In the genomic region with DNA sequence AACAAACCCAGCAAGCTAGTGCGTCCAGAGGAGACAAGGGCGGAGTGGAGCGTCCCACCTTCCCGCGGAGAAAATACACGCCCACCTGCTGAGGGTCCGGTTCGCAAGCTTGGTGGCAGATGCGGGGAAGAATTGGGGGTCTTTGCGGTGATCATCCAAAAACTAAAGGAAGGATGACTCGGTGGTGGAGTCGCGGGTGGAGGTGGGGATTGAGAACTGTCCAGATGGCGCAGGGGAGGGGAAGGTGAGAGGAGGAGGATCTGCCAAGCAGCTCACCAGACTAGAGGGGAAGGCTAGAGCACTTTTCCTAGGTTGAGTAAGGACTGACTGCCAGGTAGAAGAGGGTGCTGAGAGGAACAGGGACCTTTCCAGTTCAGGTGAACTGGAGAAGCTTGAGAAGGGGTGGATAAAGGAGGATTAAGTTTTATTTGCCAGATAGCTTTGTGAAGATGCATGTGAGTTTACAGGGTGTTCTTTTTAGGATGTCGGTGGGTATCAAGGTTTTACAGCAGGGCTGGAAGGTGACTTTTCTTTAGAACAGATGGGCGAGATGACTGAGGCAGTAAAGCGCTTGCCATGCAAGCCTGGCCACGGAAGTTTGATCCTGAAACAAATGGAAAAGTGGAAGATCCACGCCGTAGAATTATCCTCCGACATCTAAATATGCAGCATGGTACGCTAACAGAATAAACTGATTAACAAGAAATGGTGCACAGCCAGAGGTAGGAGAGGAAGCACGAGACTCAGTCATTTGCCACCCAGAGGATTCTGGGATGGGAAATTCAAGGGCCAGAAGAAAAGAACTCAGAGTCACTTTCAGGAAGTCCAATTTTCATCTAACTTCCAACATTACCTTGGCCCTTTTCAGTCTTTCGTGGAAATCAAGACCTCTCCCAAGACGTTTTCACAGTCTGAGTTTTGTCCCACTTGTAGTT, we compare ENCODE assay signal across 8 mouse cellular contexts. TPM values are rescaled to one million over a fixed set of nuclear protein-coding genes. Genes with fewer than 3 reads are reported as not detected.
DNase-seq lines count a peak whose midpoint lies in the region; ATAC-seq and TF ChIP-seq lines count a peak whose summit lies in the region.

No protein-coding gene starts in this region.

- no peaks in the 10 kb centered on the region for H3K36me3 ChIP-seq in forebrain, embryonic 14.5 days (ENCODE audit: control insufficient read depth, insufficient read depth, low read length)
- H3K36me3 ChIP-seq in kidney, embryonic 15.5 days = no peaks in the 10 kb centered on the region
- H3K36me3 ChIP-seq in midbrain, embryonic 10.5 days = no peaks in the 10 kb centered on the region

- H3K9me3 ChIP-seq in forebrain, embryonic 14.5 days (replicated peaks; ENCODE audit: control insufficient read depth, low read length) = no peaks in the 10 kb centered on the region
- no peaks in the 10 kb centered on the region for H3K9me3 ChIP-seq in kidney, embryonic 15.5 days (replicated peaks)
- no peaks in the 10 kb centered on the region for H3K9me3 ChIP-seq in midbrain, embryonic 10.5 days (replicated peaks)

- peak overlapping the region; percentile 70 for H3K9ac ChIP-seq in forebrain, embryonic 14.5 days (ENCODE audit: low read length)
- H3K9ac ChIP-seq in kidney, embryonic 15.5 days = peak overlapping the region; percentile 66

- peak overlapping the region; percentile 99 for H3K27ac ChIP-seq in bone marrow, adult 2 months (ENCODE audit: control insufficient read depth, insufficient read depth, low read depth, low read length, poor library complexity)
- H3K27ac ChIP-seq in forebrain, embryonic 14.5 days (ENCODE audit: low read depth, low read length) = peak overlapping the region; percentile 83
- H3K27ac ChIP-seq in kidney, embryonic 15.5 days = peak overlapping the region; percentile 99
- peak overlapping the region; percentile 86 for H3K27ac ChIP-seq in midbrain, embryonic 10.5 days (replicated peaks)

- H3K4me3 ChIP-seq in bone marrow, adult 2 months (replicated peaks; ENCODE audit: control insufficient read depth, low read depth, low read length) = peak overlapping the region; percentile 39
- peak overlapping the region; percentile 52 for H3K4me3 ChIP-seq in forebrain, embryonic 14.5 days (ENCODE audit: low read depth, low read length)
- H3K4me3 ChIP-seq in kidney, embryonic 15.5 days (replicated peaks) = peak overlapping the region; percentile 67
- H3K4me3 ChIP-seq in midbrain, embryonic 10.5 days = peak overlapping the region; percentile 68

- peak overlapping the region; percentile 97 for H3K4me2 ChIP-seq in forebrain, embryonic 14.5 days (ENCODE audit: low read length)
- peak overlapping the region; percentile 96 for H3K4me2 ChIP-seq in kidney, embryonic 15.5 days

- H3K4me1 ChIP-seq in bone marrow, adult 2 months (ENCODE audit: control insufficient read depth, insufficient read depth, low read length) = peaks cover 2% of the 10 kb centered on the region; the same call in 1 of the 2 replicates
- H3K4me1 ChIP-seq in forebrain, embryonic 14.5 days (ENCODE audit: control insufficient read depth, insufficient read depth, low read length) = peaks cover 27% of the 10 kb centered on the region
- peaks cover 56% of the 10 kb centered on the region for H3K4me1 ChIP-seq in kidney, embryonic 15.5 days
- peaks cover 64% of the 10 kb centered on the region for H3K4me1 ChIP-seq in midbrain, embryonic 10.5 days

- DNase-seq in kidney, adult 9 months = peak; percentile 57
- no peak for DNase-seq in kidney, adult 11 months
- DNase-seq in forebrain, embryonic 14.5 days (ENCODE audit: low spot score) = peak; percentile 32
- no peak for DNase-seq in midbrain, embryonic 10.5 days (ENCODE audit: low spot score)
- peak; percentile 78 for DNase-seq in thymus, postnatal 14 days
- DNase-seq in gastrocnemius, postnatal 10 days = no peak

- ATAC-seq in forebrain, embryonic 14.5 days = no peak
- no peak for ATAC-seq in kidney, embryonic 15.5 days (replicated peaks; ENCODE audit: low FRiP score)

- TF ChIP-seq POLR2A in bone marrow, adult 2 months (IDR thresholded peaks at IDR 0.05; ENCODE audit: borderline replicate concordance, control insufficient read depth, low read depth, low read length) = no peak

- WGBS in bone marrow, adult 2 months = 15% methylated on average over 25 of the region's 25 CpGs
- WGBS in forebrain, embryonic 14.5 days = 21% methylated on average over 25 of the region's 25 CpGs
- 12% methylated on average over 25 of the region's 25 CpGs for WGBS in kidney, embryonic 15.5 days
- WGBS in midbrain, embryonic 10.5 days = 17% methylated on average over 25 of the region's 25 CpGs

- TF ChIP-seq CTCF in bone marrow, adult 2 months (IDR thresholded peaks at IDR 0.05; ENCODE audit: control insufficient read depth, insufficient read depth, low read length) = no peak

- H3K27me3 ChIP-seq in forebrain, embryonic 14.5 days (replicated peaks; ENCODE audit: control insufficient read depth, insufficient read depth, low read length) = peaks cover 12% of the 10 kb centered on the region; the same call in 1 of the 2 replicates
- H3K27me3 ChIP-seq in kidney, embryonic 15.5 days = no peaks in the 10 kb centered on the region
- peaks cover 39% of the 10 kb centered on the region for H3K27me3 ChIP-seq in midbrain, embryonic 10.5 days (ENCODE audit: low read depth, poor library complexity, severe bottlenecking)

RNA-seq across cellular contexts. Expression of a gene that starts 2.7 kb away (rescaled TPM):
- polyA plus RNA-seq in bone marrow, adult 2 months (2011; ENCODE audit: insufficient read depth, insufficient read length, low replicate concordance, missing spikeins) = 39.7 and 64.7 TPM in 2 replicates
- 17.3 and 20.4 TPM in 2 replicates for polyA plus RNA-seq in forebrain, embryonic 14.5 days (2014; fragmentation: Nextera tagmentation; extraction: Ambion mirVana)
- 18.5 and 21.5 TPM in 2 replicates for polyA plus RNA-seq in kidney, embryonic 15.5 days (2015; fragmentation: Nextera tagmentation; extraction: Ambion mirVana)
- 8.2 and 11.0 TPM in 2 replicates for polyA plus RNA-seq in midbrain, embryonic 10.5 days (2016; fragmentation: Nextera tagmentation; extraction: Ambion mirVana)
- total RNA-seq in gastrocnemius, postnatal 10 days (2021) = 100 to 1,000 TPM; 148 to 163 TPM

RNA-seq across cellular contexts. Expression of a gene that starts 57.7 kb away (rescaled TPM):
- polyA plus RNA-seq in bone marrow, adult 2 months (2011; ENCODE audit: insufficient read depth, insufficient read length, low replicate concordance, missing spikeins) = 11.5 and 21.5 TPM in 2 replicates
- polyA plus RNA-seq in forebrain, embryonic 14.5 days (2014; fragmentation: Nextera tagmentation; extraction: Ambion mirVana) = 7.6 and 8.1 TPM in 2 replicates
- polyA plus RNA-seq in kidney, embryonic 15.5 days (2015; fragmentation: Nextera tagmentation; extraction: Ambion mirVana) = 18.5 and 22.1 TPM in 2 replicates
- polyA plus RNA-seq in midbrain, embryonic 10.5 days (2016; fragmentation: Nextera tagmentation; extraction: Ambion mirVana) = 22.6 and 24.6 TPM in 2 replicates
- 1 to 10 TPM; 5.6 to 8.3 TPM for total RNA-seq in gastrocnemius, postnatal 10 days (2021)

Comparison
In these comparisons a context has a peak if more than half of its experiments do, and no peak if none do; other contexts are left out.
1. DNase-seq: peak in kidney, adult 9 months (single experiment), forebrain, embryonic 14.5 days (single experiment) and thymus, postnatal 14 days (single experiment); none in kidney, adult 11 months (single experiment), midbrain, embryonic 10.5 days (single experiment) and gastrocnemius, postnatal 10 days (single experiment).
2. Peak in every context shown above with its lines, with median percentiles within 50 percentile points of each other: H3K27ac ChIP-seq and H3K4me3 ChIP-seq.